Mouse (Mus musculus): ENCODE results near the gene Bves. TPM values are rescaled to one million over a fixed set of nuclear protein-coding genes. Genes with fewer than 3 reads are reported as not detected.

Bves gene
- total RNA-seq, 1 experiment from 2014 or later: not detected

Other genes with a start within 250 kb of the Bves start
- gene Popdc3, start 157.7 kb upstream of the Bves start, total RNA-seq (2017): not detected in 2 replicates
- 0.10 TPM in 1 of 2 replicates, not detected in the other for gene Lin28b, start 150.6 kb downstream of the Bves start, total RNA-seq (2017)
- 26.5 and 35.3 TPM in 2 replicates for gene Hace1, start 242.1 kb downstream of the Bves start, total RNA-seq (2017)

Data from common myeloid progenitor, adult 5-6 weeks (primary cell).